Mouse (Mus musculus): ENCODE results near the gene Dcaf6. TPM values are rescaled to one million over a fixed set of nuclear protein-coding genes. Genes with fewer than 3 reads are reported as not detected.
"Not testable (repeated sequence)": the region's sequence is repeated elsewhere in the genome, so short reads cannot be mapped to it uniquely, and the experiment has no call there.

Dcaf6 gene
- polyA plus RNA-seq, 1 experiment, result 73.1 TPM

- Histone ChIP-seq H3K27ac (ENCODE audit: insufficient read depth, low read length) (no peak overlapping the region), H3K4me1 (ENCODE audit: control insufficient read depth, insufficient read depth, low read length) (no peaks in the 10 kb centered on the region), H3K4me3 (ENCODE audit: insufficient read depth, low read length) (no peak overlapping the region)
- TF ChIP-seq POLR2A (IDR thresholded peaks at IDR 0.05; ENCODE audit: extremely low read depth, insufficient read depth, low read length), result no peak
- TF ChIP-seq CTCF (IDR thresholded peaks at IDR 0.05; ENCODE audit: extremely low read depth, insufficient read depth, low read length), result no peak
Measured at GRCm38 (mm10) chr1:165330859-165331258, 129.4 kb downstream of the Dcaf6 start.

- not testable (repeated sequence) for H3K4me3 ChIP-seq (ENCODE audit: insufficient read depth, low read length); H3K4me1 ChIP-seq (ENCODE audit: control insufficient read depth, insufficient read depth, low read length)
Measured at GRCm38 (mm10) chr1:165328384-165329289, 131.6 kb downstream of the Dcaf6 start.

GRCm38 (mm10) chr1:165327831-165328230 lies 132.4 kb downstream of the Dcaf6 start:
- H3K27ac ChIP-seq (ENCODE audit: insufficient read depth, low read length), result no peak overlapping the region
- no peaks in the 10 kb centered on the region for H3K4me1 ChIP-seq (ENCODE audit: control insufficient read depth, insufficient read depth, low read length)
- no peak overlapping the region for H3K4me3 ChIP-seq (ENCODE audit: insufficient read depth, low read length)
- TF ChIP-seq CTCF (IDR thresholded peaks at IDR 0.05; ENCODE audit: extremely low read depth, insufficient read depth, low read length), result no peak

More at GRCm38 (mm10) chr1:165328384-165329289, 131.6 kb downstream of the Dcaf6 start:
- H3K27ac ChIP-seq (ENCODE audit: insufficient read depth, low read length), result not testable (repeated sequence)

GRCm38 (mm10) chr1:165327370-165327769 lies 132.9 kb downstream of the Dcaf6 start:
- Histone ChIP-seq H3K4me3 (ENCODE audit: insufficient read depth, low read length) (no peak overlapping the region), H3K27ac (ENCODE audit: insufficient read depth, low read length) (no peak overlapping the region), H3K4me1 (ENCODE audit: control insufficient read depth, insufficient read depth, low read length) (no peaks in the 10 kb centered on the region)
- no peak for TF ChIP-seq POLR2A (IDR thresholded peaks at IDR 0.05; ENCODE audit: extremely low read depth, insufficient read depth, low read length)
- no peak for TF ChIP-seq CTCF (IDR thresholded peaks at IDR 0.05; ENCODE audit: extremely low read depth, insufficient read depth, low read length)

GRCm38 (mm10) chr1:165322934-165323333 lies 137.3 kb downstream of the Dcaf6 start:
- TF ChIP-seq POLR2A (IDR thresholded peaks at IDR 0.05; ENCODE audit: extremely low read depth, insufficient read depth, low read length), result no peak
- no peak for TF ChIP-seq CTCF (IDR thresholded peaks at IDR 0.05; ENCODE audit: extremely low read depth, insufficient read depth, low read length)

GRCm38 (mm10) chr1:165321891-165322290 lies 138.4 kb downstream of the Dcaf6 start:
- no peaks in the 10 kb centered on the region for H3K4me1 ChIP-seq (ENCODE audit: control insufficient read depth, insufficient read depth, low read length)
- no peak overlapping the region for H3K27ac ChIP-seq (ENCODE audit: insufficient read depth, low read length)
- no peak overlapping the region for H3K4me3 ChIP-seq (ENCODE audit: insufficient read depth, low read length)
- TF ChIP-seq POLR2A (IDR thresholded peaks at IDR 0.05; ENCODE audit: extremely low read depth, insufficient read depth, low read length) (no peak), CTCF (IDR thresholded peaks at IDR 0.05; ENCODE audit: extremely low read depth, insufficient read depth, low read length) (no peak)

More at GRCm38 (mm10) chr1:165322934-165323333, 137.3 kb downstream of the Dcaf6 start:
- Histone ChIP-seq H3K27ac (ENCODE audit: insufficient read depth, low read length) (no peak overlapping the region), H3K4me3 (ENCODE audit: insufficient read depth, low read length) (no peak overlapping the region), H3K4me1 (ENCODE audit: control insufficient read depth, insufficient read depth, low read length) (no peaks in the 10 kb centered on the region)

GRCm38 (mm10) chr1:165321393-165321861 lies 138.8 kb downstream of the Dcaf6 start:
- TF ChIP-seq POLR2A (IDR thresholded peaks at IDR 0.05; ENCODE audit: extremely low read depth, insufficient read depth, low read length), result no peak
- TF ChIP-seq CTCF (IDR thresholded peaks at IDR 0.05; ENCODE audit: extremely low read depth, insufficient read depth, low read length), result no peak
- Histone ChIP-seq H3K4me1 (ENCODE audit: control insufficient read depth, insufficient read depth, low read length) (no peaks in the 10 kb centered on the region), H3K27ac (ENCODE audit: insufficient read depth, low read length) (no peak overlapping the region), H3K4me3 (ENCODE audit: insufficient read depth, low read length) (no peak overlapping the region)

- no peak overlapping the region for H3K27ac ChIP-seq (ENCODE audit: insufficient read depth, low read length)
- H3K4me3 ChIP-seq (ENCODE audit: insufficient read depth, low read length), result no peak overlapping the region
- no peaks in the 10 kb centered on the region for H3K4me1 ChIP-seq (ENCODE audit: control insufficient read depth, insufficient read depth, low read length)
- TF ChIP-seq POLR2A (IDR thresholded peaks at IDR 0.05; ENCODE audit: extremely low read depth, insufficient read depth, low read length) (no peak), CTCF (IDR thresholded peaks at IDR 0.05; ENCODE audit: extremely low read depth, insufficient read depth, low read length) (peak; percentile 87)
Measured at GRCm38 (mm10) chr1:165320141-165320934, 139.9 kb downstream of the Dcaf6 start.

- TF ChIP-seq POLR2A (IDR thresholded peaks at IDR 0.05; ENCODE audit: extremely low read depth, insufficient read depth, low read length), result no peak
- no peak for TF ChIP-seq CTCF (IDR thresholded peaks at IDR 0.05; ENCODE audit: extremely low read depth, insufficient read depth, low read length)
- Histone ChIP-seq H3K27ac (ENCODE audit: insufficient read depth, low read length) (no peak overlapping the region), H3K4me1 (ENCODE audit: control insufficient read depth, insufficient read depth, low read length) (no peaks in the 10 kb centered on the region), H3K4me3 (ENCODE audit: insufficient read depth, low read length) (no peak overlapping the region)
Measured at GRCm38 (mm10) chr1:165316361-165316760, 143.9 kb downstream of the Dcaf6 start.
